Mouse (Mus musculus): ENCODE measurements at regions not wholly inside any gene's neighbourhood (a gene's known extent, or its start where the extent isn't known, plus 50 kb on each side); places are given as distances from the start of the nearest gene placed in this dataset.

DNA sequence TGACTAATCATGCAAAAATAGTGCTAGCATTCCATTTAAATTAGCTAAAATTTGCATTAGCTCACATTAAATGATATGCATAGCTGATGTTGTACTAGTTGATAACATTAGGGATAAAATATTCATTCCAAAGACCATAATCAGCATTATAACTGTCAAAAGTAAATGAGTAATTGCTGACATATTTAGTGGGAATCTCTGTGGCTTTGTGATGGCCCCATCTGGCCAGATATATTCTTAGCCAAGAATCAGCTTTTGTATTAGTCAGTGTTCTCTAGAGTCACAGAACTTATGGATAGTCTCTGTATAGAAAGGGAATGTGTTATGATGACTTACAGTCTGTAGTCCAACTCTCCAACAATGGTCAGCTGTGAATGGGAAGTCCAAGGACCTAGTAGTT, 171.2 kb downstream of the Gria2 start:
- H3K4me2 ChIP-seq (ENCODE audit: low read length), result no peak overlapping the region
- H3K27ac ChIP-seq (ENCODE audit: low read depth, low read length), result no peak overlapping the region
- ATAC-seq (no peak), DNase-seq (ENCODE audit: low spot score) (no peak)
- H3K4me1 ChIP-seq (ENCODE audit: control insufficient read depth, insufficient read depth, low read length), result no peaks in the 10 kb centered on the region
- H3K27me3 ChIP-seq (replicated peaks; ENCODE audit: control insufficient read depth, insufficient read depth, low read length), result no peaks in the 10 kb centered on the region
- no peak overlapping the region for H3K4me3 ChIP-seq (ENCODE audit: low read depth, low read length)
- no peaks in the 10 kb centered on the region for H3K9me3 ChIP-seq (replicated peaks; ENCODE audit: control insufficient read depth, low read length)
- H3K36me3 ChIP-seq (ENCODE audit: control insufficient read depth, insufficient read depth, low read length), result no peaks in the 10 kb centered on the region
- no peak overlapping the region for H3K9ac ChIP-seq (ENCODE audit: low read length)

DNA sequence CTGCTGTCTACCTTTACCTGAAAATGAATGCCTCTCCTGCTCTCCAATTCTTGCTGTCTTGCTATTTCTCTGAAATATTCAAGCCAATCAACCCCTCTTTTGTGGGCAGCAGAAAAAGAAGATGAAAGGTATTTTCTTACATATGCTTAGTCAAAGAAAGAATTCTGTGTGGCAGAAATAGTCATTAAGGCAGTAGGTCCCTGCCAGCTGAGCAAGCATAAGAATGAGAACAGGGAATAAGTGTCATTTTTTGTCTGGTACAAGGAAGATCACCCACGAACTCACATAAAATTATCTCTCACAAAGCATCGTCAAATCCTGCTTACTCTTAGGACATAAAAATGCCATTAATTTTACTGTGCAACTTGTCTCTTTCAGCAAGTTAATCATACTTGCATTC, 192.2 kb downstream of the Gria2 start:
- no peak overlapping the region for H3K9ac ChIP-seq (ENCODE audit: low read length)
- DNase-seq (ENCODE audit: low spot score) (no peak), ATAC-seq (no peak)
- H3K4me2 ChIP-seq (ENCODE audit: low read length), result no peak overlapping the region
- H3K36me3 ChIP-seq (ENCODE audit: control insufficient read depth, insufficient read depth, low read length), result no peaks in the 10 kb centered on the region
- H3K4me3 ChIP-seq (ENCODE audit: low read depth, low read length), result no peak overlapping the region
- no peaks in the 10 kb centered on the region for H3K27me3 ChIP-seq (replicated peaks; ENCODE audit: control insufficient read depth, insufficient read depth, low read length)
- 78% methylated on average over 2 of the region's 2 CpGs for WGBS
- no peak overlapping the region for H3K27ac ChIP-seq (ENCODE audit: low read depth, low read length)
- H3K4me1 ChIP-seq (ENCODE audit: control insufficient read depth, insufficient read depth, low read length), result peaks cover 2% of the 10 kb centered on the region; the same call in 1 of the 2 replicates
- no peaks in the 10 kb centered on the region for H3K9me3 ChIP-seq (replicated peaks; ENCODE audit: control insufficient read depth, low read length)

DNA sequence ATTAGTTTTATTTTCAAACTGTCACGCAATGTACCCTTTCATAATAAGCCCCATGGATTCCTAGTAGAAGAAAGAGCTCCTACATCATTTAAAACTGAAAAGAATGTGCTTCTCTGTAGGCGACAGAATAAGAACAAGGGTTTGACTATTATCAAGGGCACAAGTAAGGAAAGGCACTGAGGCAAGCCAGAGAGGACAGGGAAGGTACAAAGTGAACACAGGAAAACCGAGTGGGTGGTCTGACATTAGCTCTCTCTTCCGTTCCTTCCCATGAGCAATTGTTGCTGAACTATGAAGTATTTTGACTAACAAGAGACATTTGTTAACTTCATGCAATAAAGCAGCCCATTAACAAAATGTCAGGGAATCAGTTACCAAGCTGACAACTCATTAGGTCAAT, 194.2 kb downstream of the Gria2 start:
- DNase-seq (ENCODE audit: low spot score) (peak; percentile 59), ATAC-seq (peak; percentile 83)
- Histone ChIP-seq H3K36me3 (ENCODE audit: control insufficient read depth, insufficient read depth, low read length) (no peaks in the 10 kb centered on the region), H3K4me2 (ENCODE audit: low read length) (no peak overlapping the region), H3K27me3 (replicated peaks; ENCODE audit: control insufficient read depth, insufficient read depth, low read length) (no peaks in the 10 kb centered on the region), H3K27ac (ENCODE audit: low read depth, low read length) (no peak overlapping the region), H3K9me3 (replicated peaks; ENCODE audit: control insufficient read depth, low read length) (no peaks in the 10 kb centered on the region), H3K4me1 (ENCODE audit: control insufficient read depth, insufficient read depth, low read length) (peaks cover 2% of the 10 kb centered on the region; the same call in 1 of the 2 replicates), H3K9ac (ENCODE audit: low read length) (no peak overlapping the region), H3K4me3 (ENCODE audit: low read depth, low read length) (no peak overlapping the region)
- 4% methylated on average over 4 of the region's 4 CpGs for WGBS

GRCm38 (mm10) chr3:80607809-80608208, 194.8 kb downstream of the Gria2 start:
- Histone ChIP-seq H3K9ac (ENCODE audit: low read length) (no peak overlapping the region), H3K27me3 (replicated peaks; ENCODE audit: control insufficient read depth, insufficient read depth, low read length) (no peaks in the 10 kb centered on the region), H3K27ac (ENCODE audit: low read depth, low read length) (no peak overlapping the region), H3K36me3 (ENCODE audit: control insufficient read depth, insufficient read depth, low read length) (no peaks in the 10 kb centered on the region), H3K9me3 (replicated peaks; ENCODE audit: control insufficient read depth, low read length) (no peaks in the 10 kb centered on the region), H3K4me2 (ENCODE audit: low read length) (no peak overlapping the region), H3K4me3 (ENCODE audit: low read depth, low read length) (no peak overlapping the region), H3K4me1 (ENCODE audit: control insufficient read depth, insufficient read depth, low read length) (peaks cover 2% of the 10 kb centered on the region; the same call in 1 of the 2 replicates)
- ATAC-seq (peak; percentile 85; the same call in 1 of the 2 replicates), DNase-seq (ENCODE audit: low spot score) (peak; percentile 70)
- WGBS, result 2% methylated on average over 2 of the region's 2 CpGs

DNA sequence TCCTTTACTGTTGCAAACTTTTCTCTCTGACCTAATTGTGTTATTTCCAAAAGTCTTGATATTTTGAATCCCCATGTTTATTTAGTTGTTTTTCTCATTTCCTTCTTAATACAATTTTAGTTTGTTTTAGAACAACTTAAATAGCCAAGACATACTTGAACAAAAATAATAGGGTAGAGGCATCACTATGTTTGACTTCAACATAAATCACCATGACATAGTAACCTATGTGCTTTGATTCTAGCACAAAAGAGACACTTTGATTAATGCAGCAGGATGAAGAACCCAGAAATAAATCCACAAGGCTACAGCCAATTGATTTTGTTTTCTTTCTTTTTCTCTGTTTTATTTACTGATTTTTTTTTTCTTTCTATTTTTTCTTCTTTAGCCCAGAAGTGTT, 205.1 kb downstream of the Gria2 start:
- no peaks in the 10 kb centered on the region for H3K36me3 ChIP-seq (ENCODE audit: control insufficient read depth, insufficient read depth, low read length)
- ATAC-seq (no peak), DNase-seq (ENCODE audit: low spot score) (no peak)
- H3K4me2 ChIP-seq (ENCODE audit: low read length), result no peak overlapping the region
- no peaks in the 10 kb centered on the region for H3K27me3 ChIP-seq (replicated peaks; ENCODE audit: control insufficient read depth, insufficient read depth, low read length)
- no peak overlapping the region for H3K27ac ChIP-seq (ENCODE audit: low read depth, low read length)
- no peaks in the 10 kb centered on the region for H3K9me3 ChIP-seq (replicated peaks; ENCODE audit: control insufficient read depth, low read length)
- H3K4me3 ChIP-seq (ENCODE audit: low read depth, low read length), result no peak overlapping the region
- H3K9ac ChIP-seq (ENCODE audit: low read length), result no peak overlapping the region
- no peaks in the 10 kb centered on the region for H3K4me1 ChIP-seq (ENCODE audit: control insufficient read depth, insufficient read depth, low read length)

- no peak overlapping the region for H3K4me2 ChIP-seq (ENCODE audit: low read length)
- no peak for ATAC-seq
- no peak overlapping the region for H3K27ac ChIP-seq (ENCODE audit: low read depth, low read length)
- DNase-seq (ENCODE audit: low spot score), result peak; percentile 22
- H3K4me3 ChIP-seq (ENCODE audit: low read depth, low read length), result no peak overlapping the region
- H3K27me3 ChIP-seq (replicated peaks; ENCODE audit: control insufficient read depth, insufficient read depth, low read length), result no peaks in the 10 kb centered on the region
- H3K4me1 ChIP-seq (ENCODE audit: control insufficient read depth, insufficient read depth, low read length), result no peaks in the 10 kb centered on the region
- H3K9ac ChIP-seq (ENCODE audit: low read length), result no peak overlapping the region
- H3K9me3 ChIP-seq (replicated peaks; ENCODE audit: control insufficient read depth, low read length), result no peaks in the 10 kb centered on the region
- H3K36me3 ChIP-seq (ENCODE audit: control insufficient read depth, insufficient read depth, low read length), result no peaks in the 10 kb centered on the region
Measured at GRCm38 (mm10) chr3:80567514-80567913, 235.1 kb downstream of the Gria2 start.

DNA sequence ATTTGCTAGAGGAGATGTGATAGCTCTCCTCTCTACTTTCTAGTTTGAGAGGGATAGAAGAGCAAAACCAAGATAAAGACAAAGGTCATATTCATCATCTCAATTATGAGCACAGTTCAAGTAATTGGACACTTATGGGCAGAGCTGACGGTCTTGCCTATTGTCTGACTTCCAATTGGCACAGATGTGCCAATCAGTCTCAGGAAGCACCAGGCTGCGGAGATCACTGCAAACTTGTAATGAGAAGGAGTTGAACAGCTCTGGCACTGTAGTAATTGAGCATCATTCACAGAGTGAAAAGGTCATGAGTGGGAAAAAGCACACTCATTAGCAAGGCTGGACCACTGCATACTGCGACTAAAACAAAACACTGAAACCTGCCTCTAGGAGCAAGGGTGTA, 236.4 kb downstream of the Gria2 start:
- DNase-seq (ENCODE audit: low spot score) (peak; percentile 7), ATAC-seq (peak; percentile 60; the same call in 1 of the 2 replicates)
- H3K9me3 ChIP-seq (replicated peaks; ENCODE audit: control insufficient read depth, low read length), result no peaks in the 10 kb centered on the region
- no peak overlapping the region for H3K27ac ChIP-seq (ENCODE audit: low read depth, low read length)
- no peak overlapping the region for H3K4me2 ChIP-seq (ENCODE audit: low read length)
- no peak overlapping the region for H3K9ac ChIP-seq (ENCODE audit: low read length)
- H3K27me3 ChIP-seq (replicated peaks; ENCODE audit: control insufficient read depth, insufficient read depth, low read length), result no peaks in the 10 kb centered on the region
- no peaks in the 10 kb centered on the region for H3K4me1 ChIP-seq (ENCODE audit: control insufficient read depth, insufficient read depth, low read length)
- no peak overlapping the region for H3K4me3 ChIP-seq (ENCODE audit: low read depth, low read length)
- H3K36me3 ChIP-seq (ENCODE audit: control insufficient read depth, insufficient read depth, low read length), result no peaks in the 10 kb centered on the region
- WGBS, result 28% methylated on average over 3 of the region's 3 CpGs

DNA sequence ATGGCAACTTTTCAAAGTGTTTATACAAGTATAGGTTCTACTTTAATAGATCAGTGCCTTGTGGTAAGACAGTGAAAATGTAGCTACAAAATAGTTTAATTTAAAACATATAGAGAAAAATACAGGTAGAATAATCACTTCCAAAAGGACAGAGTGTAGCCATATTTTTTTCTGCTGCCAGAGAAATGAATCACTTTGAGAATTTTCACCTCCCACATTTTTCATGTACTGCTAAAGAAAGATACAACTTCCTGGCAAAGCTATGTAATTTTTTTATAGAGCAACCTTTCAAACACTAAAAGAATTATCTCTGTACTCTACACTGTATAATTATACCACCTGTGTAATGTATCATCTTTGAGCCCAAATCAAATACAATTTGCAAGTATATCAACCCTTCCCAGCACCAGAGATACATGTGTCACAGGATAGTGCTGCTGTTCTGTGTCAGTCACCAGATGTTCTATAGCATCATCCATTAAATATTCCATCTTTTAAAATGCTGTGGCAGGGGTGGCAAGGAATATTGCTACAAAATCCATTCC, 256.4 kb downstream of the Gria2 start:
- DNase-seq (ENCODE audit: low spot score), result no peak
- Histone ChIP-seq H3K36me3 (ENCODE audit: control insufficient read depth, insufficient read depth, low read length) (no peaks in the 10 kb centered on the region), H3K9me3 (replicated peaks; ENCODE audit: control insufficient read depth, low read length) (no peaks in the 10 kb centered on the region), H3K4me1 (ENCODE audit: control insufficient read depth, insufficient read depth, low read length) (0 out of 2 replicates have a peak, but pooled peaks cover 2% of the 10 kb centered on the region), H3K27ac (ENCODE audit: low read depth, low read length) (no peak overlapping the region), H3K4me2 (ENCODE audit: low read length) (no peak overlapping the region), H3K4me3 (ENCODE audit: low read depth, low read length) (no peak overlapping the region), H3K9ac (ENCODE audit: low read length) (no peak overlapping the region), H3K27me3 (replicated peaks; ENCODE audit: control insufficient read depth, insufficient read depth, low read length) (no peaks in the 10 kb centered on the region)
- ATAC-seq, result no peak

- Histone ChIP-seq H3K4me3 (ENCODE audit: low read depth, low read length) (no peak overlapping the region), H3K9ac (ENCODE audit: low read length) (no peak overlapping the region), H3K4me1 (ENCODE audit: control insufficient read depth, insufficient read depth, low read length) (0 out of 2 replicates have a peak, but pooled peaks cover 2% of the 10 kb centered on the region), H3K4me2 (ENCODE audit: low read length) (no peak overlapping the region), H3K27ac (ENCODE audit: low read depth, low read length) (no peak overlapping the region), H3K9me3 (replicated peaks; ENCODE audit: control insufficient read depth, low read length) (no peaks in the 10 kb centered on the region), H3K27me3 (replicated peaks; ENCODE audit: control insufficient read depth, insufficient read depth, low read length) (no peaks in the 10 kb centered on the region), H3K36me3 (ENCODE audit: control insufficient read depth, insufficient read depth, low read length) (no peaks in the 10 kb centered on the region)
- 0 out of 2 replicates have a peak, but pooled peaks have one; percentile 29 for ATAC-seq
- WGBS, result 11% methylated on average over 1 of the region's 1 CpGs
- DNase-seq (ENCODE audit: low spot score), result peak; percentile 37
Measured at GRCm38 (mm10) chr3:80543783-80544182, 258.9 kb downstream of the Gria2 start.
